Mouse (Mus musculus) gastrocnemius, postnatal 4 days (tissue): ENCODE results near the gene Apeh. TPM values are rescaled to one million over a fixed set of nuclear protein-coding genes. Genes with fewer than 3 reads are reported as not detected.
"Not testable (repeated sequence)": the region's sequence is repeated elsewhere in the genome, so short reads cannot be mapped to it uniquely, and the experiment has no call there.

Source experiments
- DNase-seq, 2 experiments: peaks; one replicate each; pipeline ENCODE4 v3.0.0; 2021 to 2022; ENCODE audit warnings: low spot score in 2 of 2, mixed read lengths in 2 of 2
- long read RNA-seq, 2 experiments: library from polyadenylated mRNA; stranded (forward); transcript quantifications; one replicate each; pipeline ENCODE4 v2.0.0; 2021
- total RNA-seq, 2 experiments: library from RNA; stranded (reverse); gene quantifications; 2 replicates each; pipeline ENCODE4 v1.2.3; 2021

The Apeh gene
- total RNA-seq: 10 to 100 TPM; 47.7 to 51.5 TPM
- long read RNA-seq, experiment 1, transcript Apeh-206 (22 exons, 2,518 nt): major isoform, 30 of 40 reads
- long read RNA-seq, experiment 1, partial matches to known transcripts: 2 of 40 reads
- long read RNA-seq, experiment 1, other reads (novel, unspliced or antisense): 8 of 40 reads
- long read RNA-seq, experiment 2, transcript Apeh-206 (22 exons, 2,518 nt): major isoform, 29 of 42 reads
- long read RNA-seq, experiment 2, partial matches to known transcripts: 8 of 42 reads
- long read RNA-seq, experiment 2, other reads (novel, unspliced or antisense): 5 of 42 reads

- peak; percentile 91 to 95 for DNase-seq
Observed at GRCm38 (mm10) chr9:108094184-108094941, at the start of gene Apeh. Gene Apeh (minus strand): TSS chr9:108094606.

- DNase-seq: no peak
Observed at GRCm38 (mm10) chr9:108143470-108143869, 49.1 kb upstream of the Apeh start.

GRCm38 (mm10) chr9:108141387-108141786, 47.0 kb upstream of the Apeh start:
- no peak for DNase-seq

GRCm38 (mm10) chr9:108139963-108140695, 45.7 kb upstream of the Apeh start:
- DNase-seq: no peak

- DNase-seq: no peak
Observed at GRCm38 (mm10) chr9:108139169-108139962, 45.0 kb upstream of the Apeh start.

GRCm38 (mm10) chr9:108138118-108138517, 43.7 kb upstream of the Apeh start:
- DNase-seq: no peak

- no peak for DNase-seq
Observed at GRCm38 (mm10) chr9:108137523-108137922, 43.1 kb upstream of the Apeh start.

GRCm38 (mm10) chr9:108136930-108137462, 42.6 kb upstream of the Apeh start:
- no peak for DNase-seq

- DNase-seq: no peak
Observed at GRCm38 (mm10) chr9:108136225-108136624, 41.8 kb upstream of the Apeh start.

GRCm38 (mm10) chr9:108135679-108136078, 41.3 kb upstream of the Apeh start:
- not testable (repeated sequence) for DNase-seq

- no peak for DNase-seq
Observed at GRCm38 (mm10) chr9:108133478-108133877, 39.1 kb upstream of the Apeh start.

- no peak for DNase-seq
Observed at GRCm38 (mm10) chr9:108132373-108132772, 38.0 kb upstream of the Apeh start.

GRCm38 (mm10) chr9:108131502-108131901, 37.1 kb upstream of the Apeh start:
- DNase-seq: no peak

GRCm38 (mm10) chr9:108129042-108129948, 34.9 kb upstream of the Apeh start:
- no peak for DNase-seq

- no peak for DNase-seq
Observed at GRCm38 (mm10) chr9:108128248-108128647, 33.8 kb upstream of the Apeh start.

- DNase-seq: no peak
Observed at GRCm38 (mm10) chr9:108126436-108127180, 32.2 kb upstream of the Apeh start.

GRCm38 (mm10) chr9:108125731-108126130, 31.3 kb upstream of the Apeh start:
- no peak for DNase-seq

- no peak for DNase-seq
Observed at GRCm38 (mm10) chr9:108123916-108124315, 29.5 kb upstream of the Apeh start.
